Mouse (Mus musculus): ENCODE data around the gene Ryr3. TPM values are rescaled to one million over a fixed set of nuclear protein-coding genes. Genes with fewer than 3 reads are reported as not detected.

Ryr3 gene
- polyA plus RNA-seq, 1 experiment from 2014 or later: 14.1 TPM

Small RNA genes lying within 50 kb of the gene (microRNA-seq; reads per million reads assigned to microRNA genes)
- not detected for gene Gm44374

Other genes starting within 250 kb of the Ryr3 start
- not detected in 2 replicates for gene Tmco5b, start 68.6 kb upstream of the Ryr3 start, polyA plus RNA-seq (2014; fragmentation: Nextera tagmentation; extraction: Ambion mirVana)
- 0.19 and 1.0 TPM in 2 replicates for gene Fmn1, start 110.6 kb upstream of the Ryr3 start, polyA plus RNA-seq (2014; fragmentation: Nextera tagmentation; extraction: Ambion mirVana)